Mouse (Mus musculus): ENCODE measurements around the gene Gm49510.

GRCm38 (mm10) chr15:78927021-78927787 lies 27.7 kb downstream of the Gm49510 start:
- no peak for TF ChIP-seq POLR2A (IDR thresholded peaks at IDR 0.05; ENCODE audit: borderline replicate concordance, low read depth, low read length)
- no peak for TF ChIP-seq CTCF (IDR thresholded peaks at IDR 0.05; ENCODE audit: low read depth, low read length)

Measured in bone marrow macrophage, adult 2 months (primary cell).